Mouse (Mus musculus) layer of hippocampus, adult 9-11 months (tissue): Measurements from ENCODE around the gene Gm28041.
"Not testable (repeated sequence)": the region's sequence is repeated elsewhere in the genome, so short reads cannot be mapped to it uniquely, and the experiment has no call there.

ENCODE experiments used
- DNase-seq: peaks from one replicate; pipeline ENCODE4 v3.0.0; 2022

Gm28041 gene

DNA sequence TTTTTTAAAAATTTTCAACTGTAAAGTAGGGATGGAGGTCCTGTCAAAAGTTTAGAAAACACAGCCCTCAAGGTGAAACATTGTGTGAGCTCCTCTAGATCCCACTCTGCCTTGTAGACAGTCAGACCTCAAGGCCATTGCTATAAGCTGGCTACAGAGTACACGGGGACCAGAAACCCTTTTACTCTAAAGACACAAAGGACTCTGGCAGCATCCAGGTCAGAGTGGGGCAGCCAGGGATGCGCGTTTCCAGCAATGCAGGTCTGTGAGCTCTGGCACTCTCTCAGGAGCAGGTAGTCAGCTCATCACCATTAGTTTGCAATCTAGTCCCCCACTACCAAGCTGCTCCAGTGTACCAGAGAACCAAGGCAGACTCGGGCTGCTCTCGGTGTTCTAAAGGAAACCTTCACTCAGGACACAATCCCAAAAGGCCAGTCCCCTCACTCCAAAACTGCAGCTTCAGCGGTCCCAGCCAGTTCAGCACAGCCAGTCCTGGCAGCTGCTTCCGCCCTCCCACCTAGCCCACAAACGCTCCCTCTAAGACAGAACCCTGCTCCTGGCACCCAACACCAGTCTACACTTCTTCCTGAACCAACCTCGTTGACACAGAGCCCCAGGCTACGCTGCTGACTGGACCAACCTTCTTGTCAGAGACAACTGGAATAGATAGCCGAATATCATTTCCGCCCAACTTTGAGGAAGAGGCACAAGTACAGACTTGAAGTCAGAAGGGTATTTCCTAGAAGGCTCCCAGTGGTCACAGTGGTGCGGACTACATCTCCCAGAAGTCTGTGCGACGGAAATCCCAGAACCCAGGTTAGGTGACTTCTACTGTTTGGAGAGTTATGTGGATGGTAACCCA is at the start of gene Gm28041, which contains the start of gene Zfp456:
Gene Gm28041, minus strand, starts transcription at position 684 of the 862 bp plus-strand sequence.
Gene Zfp456, minus strand, starts transcription at position 761 of the 862 bp plus-strand sequence.
- DNase-seq = peak; percentile 56

GRCm38 (mm10) chr13:67422532-67422931 is 47.0 kb upstream of the Gm28041 start:
- DNase-seq = not testable (repeated sequence)

- peak; percentile 21 for DNase-seq
These were observed 45.8 kb upstream of the Gm28041 start, which contains the start of gene Zfp459 for GRCm38 (mm10) chr13:67421207-67421857. Zfp459 (minus strand) TSS chr13:67421418.

GRCm38 (mm10) chr13:67420558-67421206 is 45.1 kb upstream of the Gm28041 start:
- DNase-seq = no peak

GRCm38 (mm10) chr13:67416811-67417210 is 41.3 kb upstream of the Gm28041 start:
- no peak for DNase-seq

DNA sequence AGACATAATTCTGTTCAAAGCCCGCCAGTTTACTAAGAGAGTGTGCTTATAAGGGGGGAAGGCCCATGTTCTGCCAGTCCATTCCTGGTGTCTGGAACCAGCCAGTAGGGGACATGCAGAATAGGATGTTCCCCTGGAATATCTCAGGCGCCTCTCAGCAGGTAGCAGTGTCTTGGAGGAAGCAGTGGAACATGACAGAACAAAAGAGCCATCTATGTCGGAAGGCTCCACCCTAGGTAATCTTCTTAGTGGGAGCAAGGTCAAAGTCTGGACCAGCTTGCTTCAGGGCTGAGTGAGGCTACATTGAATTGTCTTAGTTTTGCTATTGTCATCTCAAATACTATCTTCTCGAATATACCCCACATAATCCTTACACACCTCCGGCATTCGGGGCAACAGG is 40.2 kb upstream of the Gm28041 start:
- no peak for DNase-seq

DNA sequence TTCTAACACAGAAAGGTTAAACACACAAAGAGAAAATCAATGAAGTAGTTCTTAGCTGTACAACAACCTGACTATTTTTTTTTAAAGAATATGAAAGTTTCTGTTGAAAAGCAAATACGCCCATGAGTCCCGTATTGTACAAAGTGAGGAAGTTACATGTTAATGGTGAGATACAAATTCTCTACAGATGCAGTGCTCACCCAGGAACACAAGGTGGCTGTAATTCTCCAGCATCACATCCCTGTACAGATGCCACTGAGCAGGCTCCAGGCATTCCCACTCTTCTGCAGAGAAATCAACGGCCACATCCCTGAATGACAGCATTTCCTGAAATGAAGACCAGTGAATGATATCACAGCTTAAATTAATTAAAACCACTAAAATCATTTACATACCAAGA is 38.1 kb upstream of the Gm28041 start:
- DNase-seq = not testable (repeated sequence)

GRCm38 (mm10) chr13:67399183-67399903 is 23.8 kb upstream of the Gm28041 start, which contains the start of gene Zfp429:
Zfp429 (minus strand) TSS chr13:67399819.
- peak; percentile 61 for DNase-seq

DNA sequence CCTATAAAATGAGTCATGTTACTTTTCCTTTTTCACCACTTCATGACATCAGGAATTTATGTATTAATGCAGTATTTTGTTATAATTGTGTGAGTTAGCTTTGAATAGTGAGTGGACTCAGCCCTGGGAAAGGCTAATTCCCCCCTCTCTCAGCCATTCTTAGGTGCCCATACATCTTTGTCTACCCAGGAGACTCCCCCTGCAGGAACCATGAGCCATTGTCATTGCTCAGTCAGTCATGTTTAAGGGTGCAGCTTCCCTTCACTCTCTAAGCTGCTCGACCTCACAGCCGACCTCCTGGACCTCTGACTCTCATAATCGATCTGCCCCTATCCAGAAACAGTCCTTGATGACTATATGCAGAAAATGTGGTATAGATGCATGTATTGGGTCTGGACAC is 722 bp upstream of the Gm28041 start:
- DNase-seq = not testable (repeated sequence)

GRCm38 (mm10) chr13:67360131-67360744 is 15.3 kb downstream of the Gm28041 start, which contains the start of the genes Gm28044 and Zfp953:
Gm28044 (minus strand) TSS chr13:67360536.
Zfp953 (minus strand) TSS chr13:67360605.
- DNase-seq = peak; percentile 90

DNA sequence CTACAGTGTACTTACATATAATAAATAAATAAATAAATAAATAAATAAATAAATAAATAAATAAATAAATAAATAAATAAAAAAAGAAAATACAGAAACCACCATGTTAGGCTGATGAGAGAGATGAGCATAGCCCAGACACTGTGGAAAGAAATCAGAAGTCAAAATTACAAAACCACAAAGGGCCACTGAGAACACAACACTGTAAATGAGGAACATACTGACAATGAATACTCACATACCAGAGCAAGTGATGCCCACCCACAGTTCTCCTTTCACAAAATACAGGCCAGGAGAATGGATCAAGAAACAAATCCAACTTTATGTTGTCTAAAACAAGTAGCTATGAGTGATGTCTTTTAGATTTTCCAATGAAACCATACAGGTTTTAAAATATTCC is 23.7 kb downstream of the Gm28041 start:
- DNase-seq = no peak

GRCm38 (mm10) chr13:67343422-67343821 is 32.1 kb downstream of the Gm28041 start:
- no peak for DNase-seq

- no peak for DNase-seq
These were observed 42.7 kb downstream of the Gm28041 start for GRCm38 (mm10) chr13:67332877-67333276.

GRCm38 (mm10) chr13:67332019-67332724 is 43.4 kb downstream of the Gm28041 start, which contains the start of gene Zfp595:
Zfp595 (minus strand) TSS chr13:67332570.
- DNase-seq = peak; percentile 90

DNA sequence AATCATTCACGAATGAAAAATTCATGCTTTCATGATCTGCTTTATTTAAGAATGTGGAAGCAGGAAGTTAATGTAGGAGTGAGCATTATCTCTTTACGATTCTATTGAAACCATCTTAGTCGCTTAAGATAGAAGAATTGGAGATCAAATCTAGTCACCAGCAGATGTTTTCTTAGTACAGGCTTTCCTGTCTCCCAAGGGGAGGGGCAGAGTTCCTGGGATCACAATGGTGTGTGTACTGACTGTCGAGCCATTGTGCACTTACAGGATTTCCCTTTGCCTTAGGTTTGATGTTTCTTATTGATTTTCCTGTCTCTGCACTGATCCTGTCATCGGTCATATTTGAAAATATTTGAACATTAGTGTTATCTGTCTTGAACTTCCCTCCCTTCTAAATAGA is 68.8 kb downstream of the Gm28041 start:
- no peak for DNase-seq

DNA sequence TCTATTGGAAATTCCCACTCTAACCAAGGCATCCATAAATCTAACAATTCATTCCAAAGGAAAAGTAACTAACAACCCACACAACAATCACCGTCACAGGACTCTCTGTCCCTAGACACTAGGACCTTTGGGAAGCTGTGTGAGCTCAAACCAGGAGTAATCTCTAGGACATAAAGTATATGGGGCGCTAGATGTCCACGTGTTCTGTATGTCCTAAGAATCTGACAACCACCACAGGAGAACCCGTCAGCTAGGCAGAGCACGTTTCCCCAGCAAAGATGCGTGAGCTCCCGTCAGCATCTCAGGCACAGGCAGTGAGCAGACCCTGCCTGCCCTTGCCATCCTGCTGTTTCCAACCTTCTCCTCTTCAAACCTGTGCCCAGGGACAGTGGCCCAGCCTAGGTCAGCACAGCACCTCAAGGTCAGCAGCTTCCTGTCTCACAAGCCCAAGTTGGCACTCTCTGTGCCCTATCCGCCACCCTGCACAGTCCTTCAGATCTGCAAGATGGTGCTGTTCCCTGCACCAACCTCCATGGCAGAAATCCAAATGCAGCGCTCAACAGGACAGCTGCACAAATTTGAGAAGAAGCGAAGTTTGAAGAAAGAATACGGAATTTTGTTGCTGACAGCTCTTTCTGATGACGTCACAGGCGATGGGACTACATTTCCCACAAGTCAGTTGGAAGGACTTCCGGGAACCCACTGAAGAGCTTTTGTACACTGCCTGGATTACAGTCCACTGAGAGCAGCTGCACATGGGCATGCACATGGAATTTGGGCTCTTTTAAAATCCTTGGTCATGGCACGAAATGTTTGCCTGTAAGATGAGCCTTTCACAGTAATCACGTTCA is 69.5 kb downstream of the Gm28041 start, which contains the start of gene Zfp457:
Gene Zfp457, minus strand, starts transcription at position 664 of the 851 bp plus-strand sequence.
- peak; percentile 95 for DNase-seq
